In the genomic region with DNA sequence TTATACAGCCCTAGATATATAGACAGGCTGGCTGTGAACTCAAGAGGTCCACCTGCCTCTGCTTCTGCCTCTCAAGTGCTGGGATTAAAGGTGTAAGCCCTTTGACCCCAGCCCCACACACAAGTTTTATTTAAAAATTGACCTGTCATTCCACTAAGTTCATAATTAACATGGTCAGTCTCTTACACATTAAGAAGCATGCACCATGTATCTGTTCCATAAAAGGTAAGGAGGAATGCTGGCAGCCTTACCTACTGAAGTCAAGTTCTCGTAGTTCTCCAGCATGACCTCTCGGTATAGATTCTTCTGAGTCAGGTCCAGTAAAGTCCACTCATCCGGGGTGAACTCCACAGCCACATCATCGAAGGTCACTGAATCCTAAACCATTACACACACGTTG, we compare ENCODE assay signal across 16 mouse cellular contexts.
"Had no signal": no experiment of that assay in that cellular context is flagged by ENCODE, and none has a peak within 500 bp of the region (broad histone marks: within the 10 kb centered on the region; RNA-seq: fewer than 3 reads in every experiment).

No protein-coding gene starts in this region.

- H3K9me3 ChIP-seq: limb, embryonic 12.5 days; limb, embryonic 15.5 days; liver, embryonic 13.5 days had no signal

- H3K4me2 ChIP-seq: limb, embryonic 12.5 days; limb, embryonic 15.5 days; liver, embryonic 13.5 days; midbrain, embryonic 11.5 days had no signal

- H3K4me1 ChIP-seq: limb, embryonic 12.5 days; limb, embryonic 15.5 days had no signal

- H3K4me3 ChIP-seq: left cerebral cortex, adult 2 months; limb, embryonic 12.5 days; limb, embryonic 15.5 days; liver, embryonic 13.5 days had no signal

- H3K27ac ChIP-seq: left cerebral cortex, adult 2 months; limb, embryonic 12.5 days; limb, embryonic 15.5 days; liver, embryonic 13.5 days had no signal

- DNase-seq: layer of hippocampus, postnatal 36 days; left cerebral cortex, postnatal 4 days; liver, embryonic 13.5 days; lung, adult 2 months; lung, postnatal 14 days; lung, postnatal 4 days; midbrain, embryonic 14.5 days; right cerebral cortex, postnatal 25 days; spleen, adult 18-20 months; thymus, adult 18-20 months; thymus, postnatal 36 days had no signal

- H3K9ac ChIP-seq: limb, embryonic 12.5 days; limb, embryonic 15.5 days; liver, embryonic 13.5 days had no signal

- H3K27me3 ChIP-seq: limb, embryonic 12.5 days; limb, embryonic 15.5 days; liver, embryonic 13.5 days had no signal

- ATAC-seq: intestine, postnatal 0 days had no signal
